Mouse (Mus musculus) adrenal gland, adult 2 months (tissue): ENCODE measurements around the gene Ifnb1. TPM values are rescaled to one million over a fixed set of nuclear protein-coding genes. Genes with fewer than 3 reads are reported as not detected.
"Not testable (repeated sequence)": the region's sequence is repeated elsewhere in the genome, so short reads cannot be mapped to it uniquely, and the experiment has no call there.

Experiments
- DNase-seq: peaks from one replicate; pipeline ENCODE4 v3.0.0; 2021
- long read RNA-seq: library from polyadenylated mRNA; stranded (forward); transcript quantifications from one replicate; pipeline ENCODE4 v2.0.0, GENCODE M21; 2021
- polyA plus RNA-seq: library from polyadenylated mRNA; depleted of rRNA; stranded (reverse); fragments of >200 nt; gene quantifications from 2 replicates; pipeline ENCODE4 v1.2.3, GENCODE M21; 2012; rRNA removed
- total RNA-seq, 2 experiments: library from RNA; stranded (reverse); gene quantifications; 2 replicates each; pipeline ENCODE4 v1.2.3; 2021

Gene Ifnb1
- total RNA-seq = not detected
- polyA plus RNA-seq = not detected in 2 replicates
- long read RNA-seq = 0 reads

DNA sequence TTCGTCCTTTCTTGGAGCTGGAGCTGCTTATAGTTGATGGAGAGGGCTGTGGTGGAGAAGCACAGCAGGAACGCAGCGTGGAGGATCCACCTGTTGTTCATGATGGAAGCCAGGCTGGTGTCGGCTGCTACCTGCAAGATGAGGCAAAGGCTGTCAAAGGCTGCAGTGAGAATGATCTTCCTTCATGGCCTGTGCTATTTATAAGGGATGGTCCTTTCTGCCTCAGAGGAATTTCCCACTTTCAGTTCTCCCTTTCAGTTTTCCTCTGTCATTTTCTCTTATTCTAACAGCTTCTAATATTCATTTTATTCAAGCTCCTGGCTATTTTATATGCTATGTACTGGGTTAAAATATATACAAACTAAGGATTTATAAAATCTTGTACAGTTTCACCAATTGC is at the start of gene Ifnb1:
TSS of gene Ifnb1 (minus strand) at position 101 of the 400 bp plus-strand sequence.
- no peak for DNase-seq

DNA sequence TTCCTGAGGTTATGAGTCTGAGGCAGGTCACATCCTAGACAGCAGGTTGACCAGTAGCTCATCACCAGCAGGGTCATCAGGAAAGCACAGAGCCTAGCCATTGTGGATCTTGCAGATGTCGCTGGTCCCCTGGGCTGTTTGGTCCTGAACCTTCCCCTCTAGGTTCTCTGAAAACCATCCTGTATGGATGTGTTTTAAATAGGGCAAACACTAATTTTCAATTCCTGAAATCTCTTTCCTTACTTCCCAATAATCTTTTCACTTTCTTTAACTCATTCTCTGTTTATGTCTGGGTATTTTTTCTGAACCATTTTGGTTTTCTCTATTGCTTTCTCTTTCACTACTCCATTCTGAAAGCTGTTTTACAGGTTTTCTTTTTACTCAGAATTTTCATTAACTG is 49.1 kb upstream of the Ifnb1 start, which contains the start of gene Ifna14:
TSS of gene Ifna14 (minus strand) at position 101 of the 400 bp plus-strand sequence.
- DNase-seq = no peak

DNA sequence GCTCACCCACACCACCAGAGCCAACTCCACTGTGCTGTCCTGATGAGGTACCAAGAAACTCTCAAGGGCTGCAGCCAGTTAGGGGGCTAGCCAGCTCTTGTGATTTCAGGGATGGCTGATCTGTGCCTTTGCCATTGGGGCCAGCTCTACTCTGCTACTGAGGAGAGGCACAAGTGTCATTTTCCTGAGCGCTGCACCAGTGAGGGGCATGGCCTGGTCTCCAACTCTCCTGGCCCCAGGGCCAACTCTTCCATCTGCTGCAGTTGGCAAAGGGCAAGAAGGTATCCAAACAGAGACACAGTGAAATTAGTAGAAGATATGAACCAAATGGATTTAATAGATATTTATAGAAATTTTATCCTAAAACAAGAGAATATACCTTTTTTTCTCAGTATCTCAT is 39.2 kb upstream of the Ifnb1 start:
- no peak for DNase-seq

DNA sequence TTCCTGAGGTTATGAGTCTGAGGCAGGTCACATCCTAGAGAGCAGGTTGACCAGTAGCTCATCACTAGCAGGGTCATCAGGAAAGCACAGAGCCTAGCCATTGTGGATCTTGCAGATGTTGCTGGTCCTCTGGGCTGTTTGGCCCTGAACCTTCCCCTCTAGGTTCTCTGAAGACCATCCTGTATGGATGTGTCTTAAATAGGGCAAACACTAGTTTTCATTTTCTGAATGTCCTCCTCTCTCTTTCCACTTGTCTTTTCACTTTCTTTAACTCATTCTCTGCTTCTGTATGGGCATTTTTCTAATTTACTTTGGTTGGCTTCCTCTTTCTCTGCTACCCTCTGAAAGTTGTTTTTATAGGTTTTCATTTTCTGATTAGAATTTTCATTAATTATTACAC is 35.6 kb upstream of the Ifnb1 start, which contains the start of gene Ifna15:
TSS of gene Ifna15 (minus strand) at position 101 of the 400 bp plus-strand sequence.
- not testable (repeated sequence) for DNase-seq

DNA sequence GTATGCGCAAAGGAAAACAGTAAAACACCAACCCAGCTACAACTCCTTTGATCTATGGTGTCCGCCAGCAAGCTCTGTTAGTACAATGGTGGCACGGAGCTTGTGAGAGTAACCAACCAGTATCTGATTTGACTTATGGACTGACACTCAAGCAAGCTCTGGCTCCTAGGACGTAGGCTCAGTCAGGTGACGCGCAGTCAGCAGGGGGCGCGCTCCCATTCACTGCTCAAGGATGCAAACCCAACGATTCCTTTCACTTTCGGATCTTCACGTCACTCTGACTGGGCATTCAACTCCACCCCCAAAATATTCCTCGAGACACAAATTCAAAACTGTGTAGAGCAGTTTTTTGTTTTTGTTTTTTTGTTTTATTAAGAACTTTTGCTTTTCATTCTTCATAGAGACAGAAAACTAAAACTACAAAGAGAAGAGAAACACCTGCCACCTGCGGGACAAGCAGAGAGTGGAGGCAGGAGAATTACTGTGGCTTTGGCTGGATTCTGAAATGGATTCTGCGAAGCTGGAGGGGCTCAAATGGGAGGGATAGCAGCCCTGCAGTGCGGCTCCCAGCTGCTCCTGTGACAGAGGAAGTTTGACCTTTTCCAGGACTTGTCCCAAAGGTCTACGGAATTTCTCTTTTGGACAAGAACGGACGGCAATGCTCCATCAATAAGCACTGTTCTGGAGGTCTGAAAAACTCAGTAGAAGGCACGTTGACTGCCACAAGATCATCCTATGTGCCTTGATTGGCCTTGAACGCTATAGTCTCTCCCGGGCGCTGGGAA is 27.8 kb upstream of the Ifnb1 start:
- peak; percentile 85 for DNase-seq

DNA sequence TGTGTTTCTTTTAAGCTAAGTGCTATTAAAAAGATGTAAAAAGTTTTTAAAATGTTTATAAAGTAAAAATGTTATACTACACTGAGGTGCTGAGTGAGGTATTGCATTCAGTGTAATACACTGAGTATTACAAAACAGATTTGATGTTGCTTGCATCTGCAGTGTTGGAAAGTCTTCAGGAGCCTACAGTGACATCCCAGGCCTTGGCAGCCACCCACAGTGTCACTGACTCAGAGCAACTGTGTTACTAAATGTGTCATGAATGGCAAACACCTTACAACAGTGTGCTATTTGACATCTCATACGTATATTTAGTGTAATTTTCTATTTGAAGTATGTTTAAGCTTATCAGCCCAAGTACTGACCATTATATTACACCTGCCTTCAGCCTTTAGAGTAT is 25.4 kb upstream of the Ifnb1 start:
- no peak for DNase-seq

DNA sequence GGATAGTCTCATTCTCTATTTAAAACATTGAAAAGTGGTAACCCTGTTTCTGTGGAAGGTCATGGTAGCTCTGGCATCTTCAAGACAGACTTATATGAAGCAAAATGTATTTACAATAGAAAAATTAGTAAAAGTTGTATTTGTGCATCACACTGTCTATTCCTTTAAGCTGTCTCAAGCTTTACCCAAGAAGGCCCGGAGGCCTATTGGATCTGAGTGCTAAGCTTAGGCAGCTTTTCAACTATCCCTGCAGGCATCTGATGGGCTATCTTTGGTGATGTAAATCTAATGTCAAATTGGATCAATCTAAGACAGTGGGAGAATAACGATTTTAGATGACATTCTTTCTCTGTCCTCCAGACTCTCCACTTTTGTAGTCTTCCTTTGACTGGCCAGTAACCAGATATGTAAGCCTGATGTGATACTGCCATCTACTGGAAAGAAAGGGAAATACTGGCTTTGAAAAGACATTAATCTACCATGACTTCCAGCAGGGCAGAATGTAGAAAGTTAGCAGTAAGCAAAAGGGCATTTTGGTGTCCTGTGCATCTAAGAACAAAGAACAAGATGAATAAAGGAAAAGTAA is 21.2 kb upstream of the Ifnb1 start:
- peak; percentile 14 for DNase-seq

DNA sequence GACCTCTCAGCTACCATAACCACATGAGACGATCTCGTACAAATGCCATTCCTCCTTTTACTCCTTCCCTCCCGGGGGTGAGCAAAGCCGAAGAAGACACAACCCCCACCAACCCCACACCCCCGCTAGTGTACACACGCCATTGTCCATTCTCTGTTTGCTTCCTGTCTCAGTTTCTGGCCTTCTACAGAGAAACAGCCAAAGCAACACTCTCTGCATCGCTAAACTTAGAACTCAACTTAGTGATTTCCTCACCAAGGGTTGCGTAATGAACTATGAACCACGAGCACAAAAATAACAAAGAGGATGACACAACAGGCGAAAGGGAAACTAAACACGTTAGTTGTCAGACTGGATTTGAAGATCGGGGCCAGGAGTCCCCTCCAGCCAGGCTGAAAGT is 14.8 kb upstream of the Ifnb1 start:
- DNase-seq = peak; percentile 66

DNA sequence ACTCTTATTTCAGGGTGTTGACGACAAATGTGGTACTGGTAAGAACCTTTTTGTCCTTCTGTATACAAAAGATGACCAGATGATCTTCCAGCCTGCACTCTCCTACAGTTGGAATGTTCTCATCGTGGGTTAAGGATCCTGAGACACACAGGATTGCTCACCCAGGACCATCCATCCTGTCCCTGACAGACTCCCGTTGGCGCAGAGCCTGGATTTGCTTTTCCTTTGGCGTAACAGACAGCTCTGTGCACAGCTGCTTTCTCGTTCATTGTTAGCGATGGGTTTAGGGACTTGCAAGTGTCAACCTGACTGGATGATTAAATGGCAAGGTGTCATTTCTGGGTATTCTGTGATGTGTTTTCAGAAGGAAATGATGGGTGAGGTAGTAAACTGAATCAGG is 14.1 kb upstream of the Ifnb1 start:
- DNase-seq = peak; percentile 79

DNA sequence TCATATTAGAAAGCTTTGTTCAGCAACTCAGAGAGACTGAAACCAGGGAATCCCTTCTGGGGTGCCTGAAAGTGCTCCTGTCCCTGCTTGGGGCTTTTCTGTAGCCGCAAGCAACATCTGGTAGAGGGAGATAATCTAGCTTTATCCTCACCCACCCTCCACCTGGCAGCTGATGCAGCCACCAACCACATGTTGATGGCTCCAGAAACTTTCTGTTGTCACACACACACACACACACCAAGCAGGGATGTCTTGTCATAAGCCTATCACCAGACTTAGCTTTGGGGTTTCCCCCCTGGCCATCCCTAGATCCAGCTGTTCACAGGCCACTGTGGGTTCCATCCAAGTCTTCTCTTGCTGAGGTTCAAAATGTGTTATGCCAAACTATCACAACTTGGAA is 13.2 kb upstream of the Ifnb1 start:
- DNase-seq = no peak

DNA sequence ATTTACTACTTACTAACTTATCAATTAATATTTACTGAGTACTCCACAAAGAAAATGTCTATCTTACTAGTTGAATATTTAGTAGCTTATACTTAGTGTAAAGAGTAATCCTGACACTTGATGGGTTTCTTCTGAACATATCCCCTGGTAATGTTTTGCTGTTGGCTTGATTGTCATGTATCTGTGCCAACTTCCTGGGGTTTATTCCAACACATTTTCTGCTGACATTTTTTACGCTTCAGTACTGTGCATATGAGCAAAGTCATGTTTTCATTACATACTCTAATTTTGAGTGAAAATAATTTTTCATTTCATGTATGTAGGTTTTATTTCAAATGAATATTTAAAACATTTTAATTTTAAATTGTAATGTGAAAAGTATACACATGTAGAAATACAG is 12.3 kb upstream of the Ifnb1 start:
- DNase-seq = no peak

DNA sequence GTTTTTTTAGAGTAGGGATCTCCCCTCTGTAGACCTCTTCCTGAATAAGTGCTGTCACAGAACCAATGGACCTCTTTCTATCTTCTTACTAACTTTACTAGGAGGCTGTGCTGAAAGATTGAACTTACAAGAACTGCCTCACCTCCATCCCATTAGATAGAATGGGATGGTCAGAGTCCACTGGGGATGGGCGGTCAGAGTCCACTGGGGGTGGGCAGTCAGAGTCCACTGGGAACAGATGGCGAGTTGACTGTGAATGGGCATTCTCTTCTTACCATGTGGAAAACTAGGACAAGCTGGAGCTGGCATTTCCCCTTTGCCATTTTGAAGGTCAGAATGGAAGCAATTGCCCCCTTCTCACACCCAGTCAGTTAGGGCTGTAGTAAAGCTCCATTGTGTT is 10.9 kb upstream of the Ifnb1 start:
- DNase-seq = no peak

DNA sequence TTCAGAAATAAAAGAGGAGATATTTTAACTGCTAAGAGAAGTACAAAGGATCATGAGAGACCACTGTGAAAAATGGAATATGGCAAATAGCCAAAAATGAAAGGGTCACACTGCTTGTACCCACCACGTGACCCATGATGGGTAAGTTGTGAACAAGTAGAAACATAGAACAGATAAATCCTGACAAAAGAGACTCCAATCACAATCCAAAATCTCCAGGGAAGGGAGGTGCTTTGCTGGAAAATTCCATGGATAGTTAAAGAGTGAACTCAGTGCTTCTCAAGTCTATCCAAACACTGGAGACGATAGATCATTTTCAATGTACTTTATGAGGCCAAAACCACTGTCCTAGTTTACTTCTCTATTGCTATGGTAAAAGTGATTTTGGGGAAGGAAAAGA is 8.3 kb upstream of the Ifnb1 start:
- DNase-seq = peak; percentile 18

DNA sequence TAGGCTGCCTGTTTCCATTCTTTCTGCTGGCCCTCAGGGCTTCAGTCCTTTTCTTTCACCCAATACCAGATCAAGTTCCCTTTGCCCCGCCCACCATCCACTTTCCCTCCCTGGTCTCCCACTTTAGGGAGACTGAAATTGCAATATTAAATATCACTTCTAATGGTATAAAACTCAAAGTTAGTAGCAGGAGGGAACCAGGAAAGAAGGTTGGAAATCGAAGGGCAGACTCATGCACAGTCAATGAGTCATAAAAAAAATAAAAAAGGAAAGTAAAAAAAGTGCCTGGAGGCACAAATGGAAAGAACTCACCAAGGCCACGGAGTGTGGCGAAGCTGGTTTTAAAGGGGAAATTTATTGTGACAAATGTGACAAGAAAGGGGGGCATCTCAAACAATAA is 7.7 kb upstream of the Ifnb1 start:
- peak; percentile 46 for DNase-seq

DNA sequence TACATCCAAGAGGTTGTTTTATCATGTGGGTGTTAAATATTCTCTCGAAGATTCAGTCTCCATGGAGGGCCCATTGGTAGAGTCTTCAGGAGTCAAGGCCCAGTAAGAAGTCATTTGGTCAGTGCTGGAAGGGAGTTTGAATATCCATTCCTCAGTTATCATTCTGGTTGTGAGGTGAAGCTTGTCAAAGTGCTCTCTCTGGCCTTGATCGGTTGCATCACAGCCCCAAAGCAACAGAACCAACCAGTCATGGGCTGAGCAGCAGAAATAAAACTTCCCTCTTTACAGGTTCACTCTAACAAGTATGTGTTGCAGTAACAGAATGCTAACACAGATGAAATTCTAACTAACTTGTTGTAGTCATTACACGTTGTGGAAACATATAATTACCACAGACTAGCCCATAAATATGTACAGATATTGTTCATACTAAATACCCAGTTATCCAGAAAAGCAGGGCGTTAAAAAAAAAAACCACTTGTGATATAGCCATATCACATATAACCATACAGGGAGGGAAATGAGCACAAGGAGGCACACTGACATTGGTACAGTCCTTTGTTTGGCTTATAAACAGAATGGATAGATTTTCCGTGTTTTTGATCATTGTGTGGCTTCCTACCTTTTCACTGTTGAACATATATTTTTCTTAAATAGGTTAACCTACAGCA is 3.9 kb upstream of the Ifnb1 start:
- DNase-seq = no peak

DNA sequence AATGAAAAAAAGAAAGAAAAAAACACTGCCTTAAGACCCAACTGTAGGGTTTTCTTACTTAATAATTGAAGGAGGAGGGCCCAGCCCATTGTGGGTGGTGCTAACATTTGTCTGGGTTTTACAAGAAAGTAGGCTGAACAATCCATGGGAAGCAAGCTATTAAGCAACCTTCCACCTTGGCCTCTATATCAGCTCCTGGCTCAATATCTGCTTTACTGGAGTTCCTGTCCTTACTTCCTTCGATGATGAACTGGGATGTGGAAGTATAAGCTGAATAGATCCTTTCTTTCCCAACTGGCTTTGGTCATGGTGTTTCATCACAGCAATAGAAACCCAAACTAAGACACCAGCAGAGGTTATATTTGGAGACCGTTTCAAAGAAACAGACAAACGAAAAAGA is 2.8 kb upstream of the Ifnb1 start:
- DNase-seq = no peak

DNA sequence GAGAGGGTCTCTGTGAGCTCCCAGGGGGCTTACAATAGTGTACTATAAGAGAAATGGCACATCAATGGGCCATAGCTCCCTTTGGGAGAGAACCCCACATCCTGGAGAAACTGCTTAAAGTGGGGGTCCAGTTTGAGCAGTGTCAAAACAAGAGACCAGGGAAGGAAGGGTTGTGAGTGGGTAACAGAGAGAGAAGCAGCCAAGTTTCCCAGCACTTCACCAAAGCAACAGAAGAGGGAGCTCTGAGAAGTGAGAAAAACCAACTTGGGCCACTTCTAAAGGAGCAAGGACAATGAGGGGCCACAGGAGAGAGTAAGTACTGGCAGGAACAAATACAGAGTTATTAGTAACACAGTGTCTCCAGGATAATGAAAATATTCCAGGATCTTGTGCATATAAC is 667 bp upstream of the Ifnb1 start:
- DNase-seq = peak; percentile 37

DNA sequence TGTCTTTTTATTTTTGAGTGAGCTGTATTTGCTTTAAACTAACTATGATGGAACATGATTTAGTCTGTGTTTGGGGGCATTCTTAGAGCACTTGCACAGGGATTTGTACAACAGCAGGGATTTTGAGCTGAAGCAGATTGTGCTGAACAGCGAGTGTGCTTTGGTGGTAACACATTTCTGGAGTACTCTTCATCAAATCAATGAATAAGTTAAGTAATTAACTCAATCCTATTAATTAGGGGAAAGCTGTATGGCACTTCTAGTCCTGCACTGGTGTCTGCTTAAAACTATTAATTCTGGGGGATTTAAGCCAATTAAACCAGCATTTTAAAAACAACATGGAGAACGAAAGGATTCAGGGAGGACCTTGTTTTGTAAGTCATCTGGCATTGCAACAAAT is 4.6 kb downstream of the Ifnb1 start:
- DNase-seq = no peak

DNA sequence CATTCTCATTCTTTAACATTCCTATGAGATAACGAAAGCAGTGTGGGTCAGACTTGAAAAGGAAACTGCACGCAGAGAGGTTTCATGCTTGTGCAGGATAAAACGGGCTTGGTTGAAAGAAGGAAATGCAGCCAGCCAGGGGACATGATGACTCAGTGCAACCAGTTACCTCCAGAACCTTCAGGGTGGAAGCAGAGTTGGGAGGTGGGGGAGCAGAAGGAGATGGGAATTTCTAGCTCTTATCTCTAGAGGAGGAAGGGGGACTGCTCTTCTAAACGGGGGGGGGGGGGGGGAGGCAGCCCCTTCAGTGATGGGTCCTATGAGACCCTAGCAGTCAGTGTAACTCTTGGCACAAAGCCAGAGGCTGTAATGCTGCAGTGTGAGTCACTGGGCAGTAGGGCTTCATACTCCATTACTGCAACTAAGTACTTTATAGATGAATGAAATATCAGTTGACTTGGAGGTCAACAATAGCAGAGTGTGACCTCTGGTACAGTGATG is 6.8 kb downstream of the Ifnb1 start:
- peak; percentile 77 for DNase-seq

DNA sequence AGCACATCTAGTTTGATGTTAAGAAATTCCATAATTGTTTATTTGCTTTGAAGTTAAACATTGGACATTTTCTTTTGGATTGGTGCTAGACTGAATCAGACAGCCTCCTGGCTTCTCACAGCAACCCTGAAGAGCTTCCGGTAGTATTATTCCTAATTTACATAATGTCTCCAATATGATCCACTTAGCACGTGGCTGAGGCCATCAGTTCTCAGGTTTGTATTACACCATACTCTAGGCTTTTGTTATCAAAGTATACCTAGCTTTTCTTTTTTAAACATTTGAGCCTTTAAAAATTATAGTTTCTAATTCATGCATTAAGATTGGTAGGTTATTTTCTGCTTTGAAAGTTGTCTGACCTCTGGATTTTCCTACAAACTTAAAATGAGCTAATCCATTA is 7.3 kb downstream of the Ifnb1 start:
- no peak for DNase-seq

DNA sequence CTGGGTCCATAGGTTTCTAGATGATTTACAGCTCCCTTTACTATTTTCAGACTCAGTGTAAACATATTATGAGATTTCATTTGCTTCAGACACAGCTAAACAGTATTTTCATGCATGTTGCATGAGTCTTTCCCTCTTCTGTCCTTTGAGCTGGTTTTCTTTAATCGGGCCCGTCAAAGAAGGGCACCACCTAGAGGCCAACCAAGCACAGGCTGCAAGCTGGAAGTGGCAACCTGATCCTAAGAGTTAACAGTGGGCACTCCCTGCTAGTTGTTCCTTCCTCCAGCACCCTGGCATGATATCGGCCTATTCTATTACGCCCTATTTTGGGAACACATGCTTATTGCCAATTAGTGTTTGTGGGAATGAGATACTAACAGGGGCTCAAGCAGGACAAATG is 8.2 kb downstream of the Ifnb1 start:
- peak; percentile 66 for DNase-seq

DNA sequence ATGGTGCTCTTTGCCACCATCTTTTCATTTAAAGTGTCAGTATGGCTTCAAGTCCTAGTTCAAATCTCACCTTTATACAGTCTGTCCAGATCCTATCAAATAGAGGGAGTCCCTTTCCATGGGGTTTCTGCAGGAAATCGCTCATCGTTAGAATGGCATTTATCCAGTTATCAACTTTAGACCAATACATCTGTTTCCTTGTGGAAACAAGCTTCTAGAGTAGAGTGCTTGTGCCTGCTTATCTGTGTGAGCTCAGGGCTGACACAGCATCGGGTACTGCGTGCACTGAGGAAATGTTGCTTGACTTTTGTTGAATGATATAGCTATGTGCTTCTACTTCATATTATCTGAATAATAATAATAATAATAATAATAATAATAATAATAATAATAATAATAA is 8.8 kb downstream of the Ifnb1 start:
- DNase-seq = no peak

DNA sequence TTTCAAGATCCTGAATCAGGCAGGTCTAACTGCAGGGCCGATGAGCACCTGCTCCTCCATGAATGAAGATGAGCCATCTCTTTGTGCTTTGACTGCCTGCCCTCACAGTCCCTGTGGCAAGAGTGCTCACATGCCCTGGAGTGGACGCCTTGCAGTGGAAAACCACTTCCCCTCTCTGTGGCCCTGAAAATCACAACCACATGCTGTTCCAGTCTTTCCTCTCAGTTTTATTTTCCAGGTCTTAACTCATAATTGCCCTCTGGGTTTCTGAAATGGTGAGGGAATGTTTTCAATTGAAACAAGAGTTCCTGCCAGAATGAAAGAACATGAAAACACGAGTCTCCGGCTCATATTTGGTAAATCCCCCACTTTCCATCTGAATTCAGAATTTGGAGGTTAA is 18.8 kb downstream of the Ifnb1 start:
- DNase-seq = no peak
